Mouse (Mus musculus) limb, embryonic 15.5 days (tissue): ENCODE results near the gene Tmem164. TPM values are rescaled to one million over a fixed set of nuclear protein-coding genes. Genes with fewer than 3 reads are reported as not detected.

Experiments
- ATAC-seq: fragments of 200-750 bp; cut with Nextera tagmentation; 2 replicates; pipeline ENCODE4 v1.8.0; 2017; ENCODE audit warnings: low read depth, moderate TSS enrichment; ENCODE audit not compliant: insufficient number of reproducible peaks, low FRiP score, low TSS enrichment
- H3K27ac ChIP-seq: fragments of 300-500 bp; sonication (generic); 2 replicates; pipeline ENCODE4 v1.5.1; 2015; ENCODE audit warnings: moderate library complexity, mild to moderate bottlenecking, inconsistent platforms
- H3K27me3 ChIP-seq: fragments of 300-500 bp; sonication (generic); 2 replicates; pipeline ENCODE4 v1.6.1; 2015; ENCODE audit warnings: inconsistent platforms
- H3K36me3 ChIP-seq: fragments of 300-500 bp; sonication (generic); 2 replicates; pipeline ENCODE4 v1.6.1; 2015; ENCODE audit warnings: inconsistent platforms
- H3K4me1 ChIP-seq: fragments of 300-500 bp; sonication (generic); 2 replicates; pipeline ENCODE4 v1.6.1; 2015; ENCODE audit warnings: inconsistent platforms
- H3K4me2 ChIP-seq: fragments of 300-500 bp; sonication (generic); 2 replicates; pipeline ENCODE4 v1.6.1; 2015; ENCODE audit warnings: mild to moderate bottlenecking, inconsistent platforms
- H3K4me3 ChIP-seq: fragments of 300-500 bp; sonication (generic); 2 replicates; pipeline ENCODE4 v1.5.1; 2015; ENCODE audit warnings: mild to moderate bottlenecking, inconsistent platforms
- H3K9ac ChIP-seq: fragments of 300-500 bp; sonication (generic); 2 replicates; pipeline ENCODE4 v1.6.1; 2015; ENCODE audit warnings: inconsistent platforms
- H3K9me3 ChIP-seq: fragments of 300-500 bp; sonication (generic); 2 replicates; pipeline ENCODE4 v1.6.1; 2016; ENCODE audit warnings: inconsistent platforms
- WGBS: fragments of 180-500 bp; shearing (Covaris S2); methylation state at CpG from one replicate; pipeline ENCODE4 v1.1.7; 2015; 5-methylcytosine and 5-hydroxymethylcytosine counted together
- polyA plus RNA-seq: library from polyadenylated mRNA; unstranded; fragments of >200 nt; fragmentation: Nextera tagmentation; extraction: Ambion mirVana; gene quantifications from 2 replicates; pipeline ENCODE4 v1.2.1, GENCODE M21; 2015

The Tmem164 gene
- polyA plus RNA-seq, 1 experiment from 2014 or later: 53.5 TPM

DNA sequence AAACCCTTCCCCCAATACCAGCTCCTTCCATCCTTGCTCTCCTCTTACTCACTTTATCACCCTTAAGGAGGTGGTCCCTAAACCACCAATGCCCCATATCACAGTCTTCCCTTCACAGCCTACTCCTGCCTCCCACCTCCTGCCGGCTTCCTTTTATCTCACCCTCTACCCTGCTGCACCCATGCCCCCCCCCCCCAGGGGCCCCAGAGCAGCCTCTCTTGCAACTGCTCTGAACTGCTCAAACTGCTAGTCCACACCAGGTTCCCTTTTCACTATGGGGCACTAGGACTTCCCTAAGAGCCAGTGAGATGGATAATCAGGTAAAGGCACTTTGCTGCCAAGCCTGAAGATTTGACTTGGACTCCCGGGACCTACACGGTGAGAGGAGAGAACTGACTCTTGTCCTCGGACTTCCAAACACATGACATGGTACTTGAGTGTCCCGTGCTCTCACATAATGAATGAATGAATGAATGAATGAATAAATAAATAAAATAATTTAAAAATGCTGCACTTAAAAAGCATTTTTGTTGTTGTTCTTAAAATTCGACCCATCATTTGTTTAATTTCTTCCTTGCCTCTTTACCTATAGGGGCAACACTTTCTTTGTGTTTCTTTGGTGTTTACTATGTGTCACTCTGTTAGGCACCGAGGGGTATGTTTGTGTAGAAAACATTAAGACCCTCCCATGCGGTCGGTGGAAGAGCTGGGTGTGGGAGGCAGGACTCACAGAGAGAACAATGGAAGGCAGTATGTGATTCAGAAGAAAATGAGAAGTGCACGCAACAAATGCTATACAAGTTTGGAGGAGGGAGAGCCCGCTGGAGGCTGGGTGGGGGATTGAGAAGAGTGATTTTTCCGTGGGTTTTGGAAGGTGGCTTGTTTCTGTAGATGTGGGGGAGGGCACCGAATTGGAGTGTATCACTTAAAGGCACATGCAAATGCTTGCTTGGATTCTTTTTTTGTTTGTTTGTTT is 2.4 kb upstream of the Tmem164 start:
- H3K27me3 ChIP-seq: peaks cover 18% of the 10 kb centered on the region
- H3K27ac ChIP-seq: no peak overlapping the region
- H3K4me2 ChIP-seq: no peak overlapping the region
- no peak for ATAC-seq
- no peak overlapping the region for H3K4me3 ChIP-seq
- WGBS: 63% methylated on average over 13 of the region's 13 CpGs
- H3K36me3 ChIP-seq: no peaks in the 10 kb centered on the region
- H3K4me1 ChIP-seq: no peaks in the 10 kb centered on the region; the same call in 1 of the 2 replicates
- H3K9me3 ChIP-seq: no peaks in the 10 kb centered on the region
- H3K9ac ChIP-seq: no peak overlapping the region

DNA sequence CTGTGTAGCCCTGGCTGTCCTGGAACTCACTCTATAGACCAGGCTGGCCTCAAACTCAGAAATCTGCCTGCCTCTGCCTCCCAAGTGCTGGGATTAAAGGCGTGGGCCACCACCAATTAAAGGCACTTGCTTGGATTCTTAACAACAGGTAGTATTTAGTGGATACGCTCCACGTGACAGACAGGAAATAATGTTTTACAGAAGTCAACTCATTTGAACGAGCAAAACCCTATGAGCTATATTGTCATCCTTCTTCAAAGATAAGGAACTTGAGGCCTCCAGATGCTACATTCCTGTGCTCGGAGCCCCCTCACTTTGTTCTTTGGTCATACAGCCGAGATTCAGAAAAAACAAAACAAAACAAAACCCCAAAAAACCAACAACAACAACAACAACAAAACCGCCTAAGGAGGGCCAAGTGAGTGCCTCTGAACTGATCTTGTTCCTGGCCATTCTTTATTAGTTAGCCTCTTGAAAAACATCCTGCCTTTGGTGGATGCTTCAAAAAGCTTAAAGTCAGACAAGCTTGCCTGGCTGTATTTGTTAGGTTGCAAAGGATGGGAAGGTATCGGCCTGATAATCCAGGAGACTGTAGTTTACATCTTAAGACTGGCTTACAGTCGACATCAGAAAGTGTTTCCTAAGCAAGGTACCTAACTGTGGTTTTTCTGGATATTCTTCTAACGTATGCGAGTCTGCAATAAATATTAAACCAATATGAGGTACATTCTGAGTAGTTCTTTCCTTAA is 1.5 kb upstream of the Tmem164 start:
- H3K27me3 ChIP-seq: peaks cover 18% of the 10 kb centered on the region
- no peaks in the 10 kb centered on the region for H3K36me3 ChIP-seq
- H3K4me2 ChIP-seq: peak overlapping the region; percentile 47
- no peak for ATAC-seq
- peak overlapping the region; percentile 95 for H3K27ac ChIP-seq
- peak overlapping the region; percentile 57 for H3K4me3 ChIP-seq
- H3K9me3 ChIP-seq: no peaks in the 10 kb centered on the region
- peaks cover 5% of the 10 kb centered on the region for H3K4me1 ChIP-seq
- 35% methylated on average over 11 of the region's 11 CpGs for WGBS
- H3K9ac ChIP-seq: no peak overlapping the region

DNA sequence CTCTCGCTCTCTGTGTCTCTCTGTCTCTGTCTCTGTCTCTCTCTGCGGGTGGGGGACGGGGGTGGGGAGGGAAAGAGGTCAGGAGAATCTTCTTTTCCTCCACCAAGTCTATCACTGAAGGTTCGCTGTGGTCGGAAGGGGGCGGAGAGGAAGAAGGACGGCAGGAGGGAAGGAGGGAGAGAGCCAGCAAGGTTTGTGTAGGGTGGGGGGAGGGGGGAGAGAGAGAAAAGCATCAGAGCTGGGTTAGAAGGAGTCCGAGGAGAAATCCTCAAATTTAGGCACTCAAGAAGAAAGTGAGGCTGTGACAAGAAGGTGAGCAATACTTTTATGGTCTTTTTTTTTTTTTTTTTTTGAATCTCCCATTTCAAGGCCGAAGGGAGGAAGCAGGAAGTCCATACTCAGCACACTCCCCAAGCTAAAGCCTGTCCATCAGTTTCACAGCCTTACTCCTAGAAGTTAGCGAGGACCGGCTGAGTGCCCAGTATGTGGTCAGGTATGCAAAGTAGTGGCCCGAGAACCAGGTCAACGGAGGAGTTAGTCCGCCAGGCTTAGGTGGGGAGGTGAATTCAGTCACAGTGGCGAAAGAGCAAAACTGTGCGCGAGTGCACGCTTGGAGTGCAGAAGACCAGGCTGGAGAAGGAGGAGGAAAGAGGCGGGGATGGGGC is 683 bp upstream of the Tmem164 start:
- H3K4me1 ChIP-seq: peaks cover 5% of the 10 kb centered on the region
- no peaks in the 10 kb centered on the region for H3K9me3 ChIP-seq
- ATAC-seq: peak; percentile 53
- no peaks in the 10 kb centered on the region for H3K36me3 ChIP-seq
- H3K9ac ChIP-seq: no peak overlapping the region
- H3K4me3 ChIP-seq: peak overlapping the region; percentile 57
- H3K4me2 ChIP-seq: peak overlapping the region; percentile 47
- H3K27ac ChIP-seq: peak overlapping the region; percentile 95
- peaks cover 18% of the 10 kb centered on the region for H3K27me3 ChIP-seq
- WGBS: 16% methylated on average over 15 of the region's 19 CpGs

DNA sequence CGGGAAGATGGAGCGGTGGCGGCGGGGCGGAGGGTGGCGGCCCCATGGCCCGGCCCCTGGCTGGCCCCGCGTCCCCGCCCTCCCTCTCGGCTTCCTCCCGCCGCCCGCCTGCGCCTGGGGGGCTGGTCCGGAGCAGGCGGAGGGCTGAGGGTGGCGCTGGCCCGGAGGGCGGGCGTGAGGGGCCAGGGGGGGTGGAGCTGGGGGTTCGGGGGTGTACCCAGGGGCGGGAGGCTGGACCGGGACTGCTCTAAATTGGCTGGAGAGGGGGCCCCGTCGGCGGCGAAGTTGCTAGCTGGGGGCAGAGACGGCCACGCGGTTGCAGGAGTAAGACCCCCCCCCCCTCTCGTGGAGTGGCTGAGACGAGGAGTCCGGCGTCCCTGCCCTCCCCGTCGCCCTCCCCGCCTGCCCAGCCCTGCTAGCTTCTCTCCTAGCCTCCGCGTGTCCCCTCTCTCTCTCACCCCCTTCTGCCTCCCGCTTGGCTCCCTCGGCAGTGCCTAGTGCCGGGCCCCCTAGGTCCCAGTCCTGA is 473 bp downstream of the Tmem164 start:
- peaks cover 5% of the 10 kb centered on the region for H3K4me1 ChIP-seq
- peaks cover 18% of the 10 kb centered on the region for H3K27me3 ChIP-seq
- peak overlapping the region; percentile 95 for H3K27ac ChIP-seq
- 20% methylated on average over 22 of the region's 43 CpGs for WGBS
- no peaks in the 10 kb centered on the region for H3K9me3 ChIP-seq
- H3K4me3 ChIP-seq: peak overlapping the region; percentile 57
- no peaks in the 10 kb centered on the region for H3K36me3 ChIP-seq
- H3K4me2 ChIP-seq: peak overlapping the region; percentile 52
- ATAC-seq: peak; percentile 77
- H3K9ac ChIP-seq: peak overlapping the region; percentile 43

DNA sequence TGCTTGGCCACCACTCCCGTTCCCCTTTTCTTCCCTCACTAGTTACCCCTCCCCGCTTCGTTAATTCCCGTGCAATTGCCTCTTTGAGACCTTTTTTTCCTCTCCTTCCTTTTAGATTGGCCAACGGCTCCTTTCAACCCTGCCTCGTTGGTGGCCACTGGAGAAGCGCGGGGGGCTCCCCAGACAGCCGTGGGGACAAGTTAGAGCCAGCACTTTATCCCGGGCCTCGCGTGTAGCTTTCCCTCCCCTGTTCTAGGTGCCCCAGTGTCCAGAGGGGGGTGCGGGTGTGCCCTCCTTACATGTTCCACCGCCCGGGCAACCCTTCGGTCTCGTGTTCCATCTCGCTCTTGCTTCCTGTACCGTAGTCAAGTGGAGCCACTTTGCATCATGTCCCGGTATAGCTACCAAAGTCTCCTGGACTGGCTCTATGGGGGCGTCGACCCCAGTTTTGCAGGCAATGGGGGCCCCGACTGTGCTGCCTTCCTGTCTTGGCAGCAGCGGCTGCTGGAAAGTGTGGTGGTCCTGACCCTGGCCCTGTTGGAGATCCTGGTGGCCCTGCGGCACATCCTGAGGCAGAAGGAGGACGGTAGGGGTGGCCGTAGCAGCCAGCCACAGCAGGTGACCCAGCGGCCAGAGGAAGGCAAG is 1.1 kb downstream of the Tmem164 start:
- whole genome bisulfite sequencing: 19% methylated on average over 28 of the region's 28 CpGs
- Histone ChIP-seq H3K4me3 (peak overlapping the region; percentile 57), H3K27me3 (peaks cover 18% of the 10 kb centered on the region)

DNA sequence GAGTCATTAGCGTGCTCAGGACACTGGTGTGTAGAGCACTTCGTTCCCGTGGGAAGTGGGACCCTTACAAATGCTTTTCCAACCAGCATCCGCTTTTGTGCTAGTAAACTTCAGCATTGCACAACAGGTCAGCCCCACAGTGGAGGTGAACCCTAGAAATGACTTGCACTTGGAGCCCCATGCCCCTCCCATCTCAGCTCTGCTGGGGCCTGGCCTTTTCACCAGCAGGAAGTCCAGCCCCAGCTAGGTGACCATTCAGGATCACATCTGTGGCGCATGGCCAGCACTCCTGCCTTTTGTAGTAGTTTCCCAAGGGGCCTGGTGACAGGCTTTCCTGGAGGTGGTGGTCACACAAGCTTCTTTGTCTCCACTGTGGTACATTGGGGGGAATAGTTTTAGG is 1.8 kb downstream of the Tmem164 start:
- Histone ChIP-seq H3K4me3 (peak overlapping the region; percentile 57), H3K9ac (peak overlapping the region; percentile 43; the same call in 1 of the 2 replicates), H3K36me3 (no peaks in the 10 kb centered on the region), H3K27me3 (peaks cover 18% of the 10 kb centered on the region), H3K4me2 (peak overlapping the region; percentile 52), H3K4me1 (peaks cover 8% of the 10 kb centered on the region), H3K27ac (peak overlapping the region; percentile 95), H3K9me3 (no peaks in the 10 kb centered on the region)
- WGBS: 40% methylated on average over 5 of the region's 5 CpGs
- ATAC-seq: no peak

More for the DNA sequence above, 1.1 kb downstream of the Tmem164 start:
- ATAC-seq: no peak
- Histone ChIP-seq H3K4me1 (peaks cover 5% of the 10 kb centered on the region), H3K9me3 (no peaks in the 10 kb centered on the region), H3K4me2 (peak overlapping the region; percentile 52), H3K36me3 (no peaks in the 10 kb centered on the region), H3K27ac (peak overlapping the region; percentile 95), H3K9ac (peak overlapping the region; percentile 43)

DNA sequence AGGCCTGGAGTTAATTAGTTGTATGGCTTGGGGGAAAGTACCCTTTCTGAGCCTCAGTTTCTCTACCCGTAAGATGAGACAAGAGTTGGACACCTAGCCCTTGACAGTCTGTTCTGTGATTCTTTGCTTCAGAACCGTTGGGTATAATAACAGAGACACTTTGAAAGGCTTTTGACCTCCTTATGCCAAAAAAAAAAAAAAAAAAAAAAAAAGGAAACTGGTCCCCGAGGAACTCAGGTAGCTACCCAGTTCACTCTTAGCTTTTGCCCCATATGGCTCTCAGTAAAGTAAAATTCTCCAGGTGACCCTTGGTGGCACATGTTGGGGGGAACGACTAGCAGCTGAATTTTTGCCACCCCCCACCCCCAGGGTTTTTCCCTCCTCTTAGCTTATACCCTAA is 3.5 kb downstream of the Tmem164 start:
- Histone ChIP-seq H3K36me3 (no peaks in the 10 kb centered on the region), H3K9ac (no peak overlapping the region), H3K27me3 (peaks cover 21% of the 10 kb centered on the region), H3K4me3 (peak overlapping the region; percentile 57), H3K4me2 (peak overlapping the region; percentile 52), H3K9me3 (no peaks in the 10 kb centered on the region), H3K27ac (peak overlapping the region; percentile 59), H3K4me1 (peaks cover 8% of the 10 kb centered on the region)
- no peak for ATAC-seq
- WGBS: 29% methylated on average over 4 of the region's 4 CpGs

DNA sequence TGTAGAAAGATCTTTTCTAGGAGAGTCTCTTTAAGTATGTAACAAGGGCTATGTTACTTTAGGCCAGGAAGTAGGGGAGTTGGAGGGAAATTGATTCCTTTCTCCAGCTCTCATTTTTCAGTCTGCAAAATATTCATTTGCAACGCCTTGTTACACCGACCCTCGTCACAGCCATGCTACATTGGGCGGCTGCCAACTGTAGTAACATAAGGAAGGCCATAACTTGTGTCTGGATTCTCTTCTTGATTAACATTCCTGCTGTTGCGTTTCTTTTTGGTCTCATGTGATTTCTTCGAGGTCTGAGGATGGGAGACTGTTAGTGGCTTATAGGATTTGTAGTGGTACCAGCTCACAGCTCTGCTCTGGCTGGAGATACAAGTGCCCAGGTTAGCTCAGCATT is 4.5 kb downstream of the Tmem164 start:
- Histone ChIP-seq H3K27me3 (peaks cover 21% of the 10 kb centered on the region), H3K27ac (peak overlapping the region; percentile 59), H3K4me1 (peaks cover 8% of the 10 kb centered on the region), H3K36me3 (no peaks in the 10 kb centered on the region), H3K9me3 (no peaks in the 10 kb centered on the region), H3K9ac (no peak overlapping the region), H3K4me3 (peak overlapping the region; percentile 57; the same call in 1 of the 2 replicates), H3K4me2 (peak overlapping the region; percentile 52)
- ATAC-seq: no peak
- WGBS: 35% methylated on average over 6 of the region's 6 CpGs

DNA sequence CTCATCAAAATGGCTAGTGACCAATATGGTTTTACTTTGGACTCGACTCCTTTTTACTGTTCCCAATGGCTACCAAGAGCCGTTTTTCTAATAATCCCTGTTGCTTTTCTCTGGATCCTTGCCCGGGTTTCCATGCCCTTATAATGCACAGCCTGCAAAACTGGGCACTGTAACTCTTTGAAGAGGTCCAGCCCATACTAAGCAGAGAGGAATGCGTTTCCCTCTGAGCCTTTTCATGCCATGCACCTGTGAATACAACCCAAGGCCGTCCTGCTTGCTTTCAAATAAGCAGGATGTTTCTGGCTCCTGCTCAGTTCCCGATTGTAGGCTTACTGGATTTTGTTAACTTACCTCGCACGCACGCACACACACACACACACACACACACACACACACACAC is 7.3 kb downstream of the Tmem164 start:
- WGBS: 53% methylated on average over 9 of the region's 9 CpGs
- no peaks in the 10 kb centered on the region for H3K9me3 ChIP-seq
- ATAC-seq: no peak
- no peak overlapping the region for H3K9ac ChIP-seq
- H3K27me3 ChIP-seq: 0 out of 2 replicates have a peak, but pooled peaks cover 3% of the 10 kb centered on the region
- H3K27ac ChIP-seq: no peak overlapping the region; the same call in 1 of the 2 replicates
- no peaks in the 10 kb centered on the region for H3K36me3 ChIP-seq
- no peak overlapping the region for H3K4me2 ChIP-seq
- no peak overlapping the region for H3K4me3 ChIP-seq
- H3K4me1 ChIP-seq: peaks cover 8% of the 10 kb centered on the region

DNA sequence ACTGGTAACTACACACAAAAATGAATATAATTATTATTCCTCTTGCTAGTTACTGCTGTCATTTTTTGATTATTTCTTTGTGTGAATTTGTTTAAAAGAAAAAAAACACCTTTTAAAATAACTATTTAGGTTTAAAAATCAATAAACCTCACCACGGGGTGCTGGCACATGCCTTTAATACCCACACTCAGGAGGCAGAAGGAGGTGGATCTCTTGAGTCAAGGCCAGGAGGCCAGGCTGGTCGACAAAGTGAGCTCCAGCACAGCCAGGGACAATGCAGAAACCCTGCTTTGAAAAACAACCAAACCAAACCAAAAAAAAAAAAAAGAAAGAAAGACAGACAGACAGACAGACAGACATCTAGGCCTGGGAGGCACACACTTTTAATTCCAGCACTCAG is 12.1 kb downstream of the Tmem164 start:
- H3K27ac ChIP-seq: no peak overlapping the region
- no peak for ATAC-seq
- 54% methylated on average over 2 of the region's 2 CpGs for WGBS

DNA sequence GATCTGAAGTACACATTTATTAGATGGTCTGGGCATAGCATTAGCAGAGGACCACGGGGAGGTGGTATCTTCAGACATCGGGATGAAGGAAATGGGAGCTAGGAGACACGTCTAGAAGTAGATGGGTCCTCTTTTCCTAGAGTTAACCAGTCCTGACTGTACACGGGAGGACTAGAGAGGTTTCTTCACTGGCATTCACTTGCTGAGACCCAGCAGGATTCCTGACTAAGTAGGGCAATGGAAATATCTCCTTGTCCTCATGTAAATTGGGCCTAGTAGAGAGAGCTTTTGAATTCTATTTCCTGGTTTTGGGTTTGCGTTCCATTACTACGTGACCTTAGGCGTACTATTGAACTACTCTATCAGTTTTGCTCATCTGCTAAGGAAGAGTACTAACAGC is 13.1 kb downstream of the Tmem164 start:
- Histone ChIP-seq H3K4me2 (no peak overlapping the region), H3K4me1 (no peaks in the 10 kb centered on the region), H3K9me3 (no peaks in the 10 kb centered on the region), H3K27me3 (peaks cover 8% of the 10 kb centered on the region), H3K27ac (no peak overlapping the region), H3K36me3 (no peaks in the 10 kb centered on the region; the same call in 1 of the 2 replicates), H3K9ac (no peak overlapping the region), H3K4me3 (no peak overlapping the region)
- WGBS: 78% methylated on average over 7 of the region's 7 CpGs
- no peak for ATAC-seq

More for the DNA sequence above, 12.1 kb downstream of the Tmem164 start:
- Histone ChIP-seq H3K4me3 (no peak overlapping the region), H3K27me3 (peaks cover 11% of the 10 kb centered on the region), H3K36me3 (no peaks in the 10 kb centered on the region; the same call in 1 of the 2 replicates), H3K4me2 (no peak overlapping the region), H3K4me1 (no peaks in the 10 kb centered on the region), H3K9me3 (no peaks in the 10 kb centered on the region), H3K9ac (no peak overlapping the region)
